Mouse (Mus musculus) lung, adult 2 months (tissue): ENCODE results near the gene Cep57l1.

Source experiments
- CTCF ChIP-seq: fragments of 200-500 bp; IDR thresholded peaks from 2 replicates; pipeline ENCODE4 v1.5.1; 2011; ENCODE audit warnings: mild to moderate bottlenecking, low read length, control low read depth; ENCODE audit not compliant: insufficient read depth
- POLR2A ChIP-seq: fragments of 200-500 bp; IDR thresholded peaks from 2 replicates; pipeline ENCODE4 v1.6.1; 2011; ENCODE audit warnings: low read depth, mild to moderate bottlenecking, control low read depth, low read length, borderline replicate concordance; ENCODE audit errors: extremely low read depth

GRCm38 (mm10) chr10:41699669-41700068 lies 110.0 kb downstream of the Cep57l1 start:
- no peak for TF ChIP-seq CTCF
- no peak for TF ChIP-seq POLR2A
